Mouse (Mus musculus) liver, embryonic 16.5 days (tissue): ENCODE measurements at regions not wholly inside any gene's neighbourhood (a gene's known extent, or its start where the extent isn't known, plus 50 kb on each side); places are given as distances from the start of the nearest gene placed in this dataset.

Experiments used
- ATAC-seq: fragments of 200-750 bp; cut with Nextera tagmentation; 2 replicates; pipeline ENCODE4 v1.8.0; 2017; ENCODE audit warnings: low read depth, mild to moderate bottlenecking, moderate number of reproducible peaks, moderate library complexity
- H3K27ac ChIP-seq: fragments of 300-500 bp; sonication (generic); 2 replicates; pipeline ENCODE4 v1.5.1; 2014; ENCODE audit warnings: mild to moderate bottlenecking, low read length
- H3K27me3 ChIP-seq: fragments of 300-500 bp; sonication (generic); 2 replicates; pipeline ENCODE4 v1.6.1; 2014; ENCODE audit warnings: low read depth, low read length, mixed read lengths; ENCODE audit not compliant: control insufficient read depth, insufficient read depth
- H3K36me3 ChIP-seq: fragments of 300-500 bp; sonication (generic); 2 replicates; pipeline ENCODE4 v1.6.1; 2014; ENCODE audit warnings: mild to moderate bottlenecking; ENCODE audit not compliant: control insufficient read depth, insufficient read depth
- H3K4me1 ChIP-seq: fragments of 300-500 bp; sonication (generic); 2 replicates; pipeline ENCODE4 v1.6.1; 2014; ENCODE audit warnings: low read depth, low read length, mixed read lengths; ENCODE audit not compliant: control insufficient read depth
- H3K4me2 ChIP-seq: fragments of 300-500 bp; sonication (generic); 2 replicates; pipeline ENCODE4 v1.6.1; 2014; ENCODE audit warnings: low read depth, low read length, mixed read lengths
- H3K4me3 ChIP-seq: fragments of 300-500 bp; sonication (generic); 2 replicates; pipeline ENCODE4 v1.5.1; 2014; ENCODE audit warnings: low read depth, mild to moderate bottlenecking, low read length
- H3K9ac ChIP-seq: fragments of 300-500 bp; sonication (generic); 2 replicates; pipeline ENCODE4 v1.6.1; 2014; ENCODE audit warnings: low read depth, low read length
- H3K9me3 ChIP-seq: fragments of 300-500 bp; sonication (generic); replicated peaks from 2 replicates; pipeline ENCODE4 v1.6.1; 2016; ENCODE audit warnings: low read length; ENCODE audit not compliant: control insufficient read depth
- WGBS: fragments of 180-500 bp; shearing (Covaris S2); extraction: QIAGEN DNeasy Blood & Tissue Kit; methylation state at CpG from one replicate; pipeline ENCODE4 v1.1.7; 2014; ENCODE audit not compliant: insufficient replicate concordance; 5-methylcytosine and 5-hydroxymethylcytosine counted together

DNA sequence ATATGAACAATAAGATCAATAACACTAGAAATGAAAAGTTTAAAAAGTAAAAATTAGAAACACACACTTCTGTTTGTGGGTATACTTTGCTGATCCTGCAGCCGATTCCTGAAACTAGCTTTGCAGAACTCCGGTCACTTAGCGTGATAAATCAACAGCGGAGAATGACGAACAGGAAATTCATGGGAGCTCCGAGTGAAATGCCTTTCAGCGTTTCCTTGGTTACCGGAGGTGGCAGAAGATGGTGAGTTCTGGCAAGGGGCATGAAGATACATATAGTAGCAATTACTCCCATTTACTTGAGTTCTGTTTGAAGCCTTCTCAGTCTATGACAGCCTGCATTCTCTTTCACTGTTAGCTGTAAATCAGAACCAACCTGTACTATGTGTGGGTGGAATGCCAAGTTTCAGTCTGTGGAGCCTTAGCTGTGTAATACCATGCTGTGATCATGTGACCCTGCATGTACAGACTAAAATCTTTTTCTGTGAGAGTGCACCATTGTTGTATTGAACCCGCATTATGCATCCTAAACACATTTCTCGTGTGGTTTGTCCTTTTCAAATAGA lies 109.0 kb upstream of the Itga1 start:
- 44% methylated on average over 10 of the region's 10 CpGs for WGBS
- Histone ChIP-seq H3K27ac (no peak overlapping the region), H3K9me3 (no peaks in the 10 kb centered on the region), H3K27me3 (no peaks in the 10 kb centered on the region), H3K4me1 (no peaks in the 10 kb centered on the region), H3K4me3 (no peak overlapping the region), H3K36me3 (no peaks in the 10 kb centered on the region), H3K9ac (no peak overlapping the region), H3K4me2 (no peak overlapping the region)
- no peak for ATAC-seq

- Histone ChIP-seq H3K4me1 (no peaks in the 10 kb centered on the region), H3K9ac (no peak overlapping the region), H3K27ac (no peak overlapping the region), H3K27me3 (no peaks in the 10 kb centered on the region), H3K4me3 (no peak overlapping the region), H3K4me2 (no peak overlapping the region), H3K36me3 (no peaks in the 10 kb centered on the region), H3K9me3 (no peaks in the 10 kb centered on the region)
- no peak for ATAC-seq
- 57% methylated on average over 3 of the region's 3 CpGs for WGBS
Measured at GRCm38 (mm10) chr13:115209402-115210192, 107.8 kb upstream of the Itga1 start.

DNA sequence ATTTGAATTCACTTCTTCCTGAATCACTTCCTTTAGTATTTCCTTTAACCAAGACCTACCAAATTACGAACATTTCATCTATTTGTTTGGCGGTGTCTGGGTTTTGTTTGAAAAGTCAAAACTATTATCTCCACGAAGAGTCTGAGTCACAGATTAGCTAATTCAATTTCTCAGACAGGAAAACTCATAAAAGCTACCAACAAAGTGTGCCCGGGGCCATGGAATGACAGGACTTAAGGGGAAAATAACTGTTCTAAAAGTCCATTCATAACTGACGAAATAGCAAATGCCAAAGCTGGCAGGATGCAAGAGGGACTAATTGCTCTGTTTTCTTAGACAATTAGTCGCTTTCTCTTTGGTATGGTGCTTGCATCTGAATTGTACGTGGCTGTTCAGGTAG lies 105.0 kb upstream of the Itga1 start:
- Histone ChIP-seq H3K4me2 (no peak overlapping the region), H3K9me3 (no peaks in the 10 kb centered on the region), H3K27me3 (no peaks in the 10 kb centered on the region), H3K27ac (no peak overlapping the region), H3K4me3 (no peak overlapping the region), H3K4me1 (no peaks in the 10 kb centered on the region), H3K36me3 (no peaks in the 10 kb centered on the region), H3K9ac (no peak overlapping the region)
- ATAC-seq, result no peak
- WGBS, result 58% methylated on average over 7 of the region's 7 CpGs

DNA sequence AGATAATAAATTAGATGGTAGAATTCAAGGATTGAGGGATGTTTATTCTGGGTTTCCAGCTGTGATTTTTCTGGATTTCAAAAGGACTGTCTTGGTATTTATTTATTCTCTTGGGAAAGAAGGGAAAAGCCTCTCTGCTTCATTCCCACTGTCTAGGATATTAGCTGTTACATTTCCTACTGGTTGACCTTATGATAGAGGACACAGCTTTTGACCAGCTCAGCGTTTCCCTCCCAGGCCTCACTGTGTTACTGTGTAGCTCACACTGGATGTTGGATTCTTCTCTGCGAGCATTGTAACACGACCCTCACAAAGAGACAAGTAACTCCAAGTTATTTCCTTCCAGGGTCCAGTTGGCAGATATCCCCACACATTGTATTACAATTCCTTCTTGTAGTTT lies 97.4 kb upstream of the Itga1 start:
- H3K4me3 ChIP-seq, result no peak overlapping the region
- no peaks in the 10 kb centered on the region for H3K9me3 ChIP-seq
- no peak overlapping the region for H3K4me2 ChIP-seq
- WGBS, result 36% methylated on average over 3 of the region's 3 CpGs
- no peak overlapping the region for H3K27ac ChIP-seq
- ATAC-seq, result no peak
- H3K9ac ChIP-seq, result no peak overlapping the region
- H3K4me1 ChIP-seq, result no peaks in the 10 kb centered on the region
- H3K36me3 ChIP-seq, result no peaks in the 10 kb centered on the region
- H3K27me3 ChIP-seq, result no peaks in the 10 kb centered on the region

DNA sequence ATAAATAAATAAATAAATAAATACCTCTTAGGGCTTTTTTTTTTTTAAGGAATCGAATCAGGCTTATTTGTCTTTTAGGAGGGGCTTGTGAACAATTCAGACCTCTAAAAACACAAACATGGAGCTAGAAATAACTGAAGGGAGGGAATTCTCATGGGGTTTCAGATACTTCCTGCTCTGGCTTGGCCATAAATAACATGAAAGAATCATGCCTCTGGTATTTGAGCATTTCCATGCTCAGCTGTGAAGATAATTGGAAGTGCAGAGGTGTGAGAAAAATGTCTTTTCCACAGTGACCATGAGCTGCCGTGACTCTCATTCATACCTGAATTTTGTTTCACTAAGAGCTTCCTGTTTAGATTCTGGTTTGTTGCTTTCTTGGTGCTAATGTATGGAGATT lies 86.3 kb upstream of the Itga1 start:
- no peaks in the 10 kb centered on the region for H3K4me1 ChIP-seq
- no peak overlapping the region for H3K4me2 ChIP-seq
- no peaks in the 10 kb centered on the region for H3K27me3 ChIP-seq
- H3K9ac ChIP-seq, result no peak overlapping the region
- no peak overlapping the region for H3K4me3 ChIP-seq
- no peaks in the 10 kb centered on the region for H3K9me3 ChIP-seq
- WGBS, result 45% methylated on average over 2 of the region's 2 CpGs
- H3K36me3 ChIP-seq, result no peaks in the 10 kb centered on the region
- no peak overlapping the region for H3K27ac ChIP-seq
- no peak for ATAC-seq

- Histone ChIP-seq H3K4me1 (no peaks in the 10 kb centered on the region), H3K27me3 (no peaks in the 10 kb centered on the region), H3K9ac (no peak overlapping the region), H3K4me3 (no peak overlapping the region), H3K27ac (no peak overlapping the region), H3K36me3 (no peaks in the 10 kb centered on the region), H3K4me2 (no peak overlapping the region), H3K9me3 (no peaks in the 10 kb centered on the region)
- WGBS, result 69% methylated on average over 3 of the region's 3 CpGs
- no peak for ATAC-seq
Measured at GRCm38 (mm10) chr13:115187356-115187755, 85.6 kb upstream of the Itga1 start.

GRCm38 (mm10) chr13:115182211-115182870 lies 80.6 kb upstream of the Itga1 start:
- H3K36me3 ChIP-seq, result no peaks in the 10 kb centered on the region
- H3K9me3 ChIP-seq, result no peaks in the 10 kb centered on the region
- H3K4me3 ChIP-seq, result no peak overlapping the region
- H3K27me3 ChIP-seq, result no peaks in the 10 kb centered on the region
- H3K9ac ChIP-seq, result no peak overlapping the region
- H3K4me2 ChIP-seq, result no peak overlapping the region
- no peaks in the 10 kb centered on the region for H3K4me1 ChIP-seq
- 49% methylated on average over 6 of the region's 6 CpGs for WGBS
- H3K27ac ChIP-seq, result no peak overlapping the region
- no peak for ATAC-seq

GRCm38 (mm10) chr13:115178175-115178917 lies 76.6 kb upstream of the Itga1 start:
- H3K9ac ChIP-seq, result no peak overlapping the region
- H3K36me3 ChIP-seq, result no peaks in the 10 kb centered on the region
- no peaks in the 10 kb centered on the region for H3K4me1 ChIP-seq
- H3K4me2 ChIP-seq, result no peak overlapping the region
- H3K9me3 ChIP-seq, result no peaks in the 10 kb centered on the region
- no peak overlapping the region for H3K4me3 ChIP-seq
- 62% methylated on average over 7 of the region's 7 CpGs for WGBS
- no peak overlapping the region for H3K27ac ChIP-seq
- ATAC-seq, result no peak
- no peaks in the 10 kb centered on the region for H3K27me3 ChIP-seq
